Mouse (Mus musculus): ENCODE measurements around the gene Ppargc1a. TPM values are rescaled to one million over a fixed set of nuclear protein-coding genes. Genes with fewer than 3 reads are reported as not detected.
A peak's percentile ranks its signal among the peaks of the same experiment; 100 is the strongest.

Gene Ppargc1a
- polyA plus RNA-seq, 1 experiment from 2014 or later: 7.9 TPM

- WGBS: 9% methylated on average over 12 of the region's 12 CpGs
- no peak; the same call in 1 of the 2 replicates for ATAC-seq (replicated peaks)
Measured at GRCm38 (mm10) chr5:51551852-51552482, 15.6 kb downstream of the Ppargc1a start.

GRCm38 (mm10) chr5:51547442-51548035 is 20.0 kb downstream of the Ppargc1a start:
- no peaks in the 10 kb centered on the region for H3K9me3 ChIP-seq
- no peak overlapping the region for H3K4me3 ChIP-seq
- H3K36me3 ChIP-seq: no peaks in the 10 kb centered on the region
- 0 out of 2 replicates have a peak, but pooled peaks have one; percentile 21 for ATAC-seq (replicated peaks)
- WGBS: 24% methylated on average over 6 of the region's 6 CpGs
- peaks cover 14% of the 10 kb centered on the region for H3K4me1 ChIP-seq
- H3K27me3 ChIP-seq: no peaks in the 10 kb centered on the region
- no peak overlapping the region for H3K9ac ChIP-seq (replicated peaks)
- H3K27ac ChIP-seq (replicated peaks): no peak overlapping the region
- H3K4me2 ChIP-seq (replicated peaks): no peak overlapping the region

More at GRCm38 (mm10) chr5:51551852-51552482, 15.6 kb downstream of the Ppargc1a start:
- Histone ChIP-seq H3K4me2 (replicated peaks) (peak overlapping the region; percentile 73), H3K27ac (replicated peaks) (peak overlapping the region; percentile 72), H3K27me3 (no peaks in the 10 kb centered on the region), H3K36me3 (no peaks in the 10 kb centered on the region), H3K4me1 (peaks cover 27% of the 10 kb centered on the region), H3K9me3 (no peaks in the 10 kb centered on the region), H3K9ac (replicated peaks) (peak overlapping the region; percentile 40), H3K4me3 (peak overlapping the region; percentile 46)

- H3K4me2 ChIP-seq (replicated peaks): no peak overlapping the region
- H3K36me3 ChIP-seq: no peaks in the 10 kb centered on the region
- H3K27ac ChIP-seq (replicated peaks): no peak overlapping the region
- H3K9me3 ChIP-seq: no peaks in the 10 kb centered on the region
- no peaks in the 10 kb centered on the region for H3K27me3 ChIP-seq
- H3K4me3 ChIP-seq: no peak overlapping the region
- no peak overlapping the region for H3K9ac ChIP-seq (replicated peaks)
- peaks cover 7% of the 10 kb centered on the region for H3K4me1 ChIP-seq
- ATAC-seq (replicated peaks): no peak
- WGBS: 83% methylated on average over 3 of the region's 3 CpGs
Measured at GRCm38 (mm10) chr5:51546817-51547216, 20.7 kb downstream of the Ppargc1a start.

GRCm38 (mm10) chr5:51545133-51546049 is 22.1 kb downstream of the Ppargc1a start:
- Histone ChIP-seq H3K27ac (replicated peaks) (no peak overlapping the region), H3K36me3 (no peaks in the 10 kb centered on the region), H3K27me3 (no peaks in the 10 kb centered on the region), H3K9ac (replicated peaks) (no peak overlapping the region), H3K4me1 (peaks cover 3% of the 10 kb centered on the region; the same call in 1 of the 2 replicates), H3K4me2 (replicated peaks) (no peak overlapping the region), H3K4me3 (no peak overlapping the region), H3K9me3 (no peaks in the 10 kb centered on the region)
- ATAC-seq (replicated peaks): no peak
- 80% methylated on average over 7 of the region's 7 CpGs for WGBS

- Histone ChIP-seq H3K27me3 (no peaks in the 10 kb centered on the region), H3K9me3 (no peaks in the 10 kb centered on the region), H3K4me1 (peaks cover 3% of the 10 kb centered on the region; the same call in 1 of the 2 replicates), H3K4me2 (replicated peaks) (no peak overlapping the region), H3K4me3 (no peak overlapping the region), H3K27ac (replicated peaks) (no peak overlapping the region), H3K36me3 (no peaks in the 10 kb centered on the region), H3K9ac (replicated peaks) (no peak overlapping the region)
- WGBS: 29% methylated on average over 8 of the region's 8 CpGs
- no peak for ATAC-seq (replicated peaks)
Measured at GRCm38 (mm10) chr5:51544141-51544735, 23.3 kb downstream of the Ppargc1a start.

- Histone ChIP-seq H3K27me3 (no peaks in the 10 kb centered on the region), H3K27ac (replicated peaks) (no peak overlapping the region), H3K36me3 (no peaks in the 10 kb centered on the region), H3K4me2 (replicated peaks) (no peak overlapping the region), H3K9me3 (no peaks in the 10 kb centered on the region), H3K4me3 (no peak overlapping the region), H3K4me1 (no peaks in the 10 kb centered on the region), H3K9ac (replicated peaks) (no peak overlapping the region)
- ATAC-seq (replicated peaks): no peak
- WGBS: 95% methylated on average over 3 of the region's 3 CpGs
Measured at GRCm38 (mm10) chr5:51541557-51541956, 26.0 kb downstream of the Ppargc1a start.

GRCm38 (mm10) chr5:51540816-51541215 is 26.7 kb downstream of the Ppargc1a start:
- no peak for ATAC-seq (replicated peaks)
- H3K9me3 ChIP-seq: no peaks in the 10 kb centered on the region
- H3K4me3 ChIP-seq: no peak overlapping the region
- no peaks in the 10 kb centered on the region for H3K36me3 ChIP-seq
- H3K27ac ChIP-seq (replicated peaks): no peak overlapping the region
- no peak overlapping the region for H3K4me2 ChIP-seq (replicated peaks)
- no peak overlapping the region for H3K9ac ChIP-seq (replicated peaks)
- no peaks in the 10 kb centered on the region for H3K27me3 ChIP-seq
- WGBS: 82% methylated on average over 4 of the region's 4 CpGs
- no peaks in the 10 kb centered on the region for H3K4me1 ChIP-seq

- Histone ChIP-seq H3K27me3 (no peaks in the 10 kb centered on the region), H3K27ac (replicated peaks) (no peak overlapping the region), H3K9ac (replicated peaks) (no peak overlapping the region), H3K9me3 (no peaks in the 10 kb centered on the region), H3K4me3 (no peak overlapping the region), H3K4me1 (no peaks in the 10 kb centered on the region), H3K4me2 (replicated peaks) (no peak overlapping the region), H3K36me3 (no peaks in the 10 kb centered on the region)
- no peak for ATAC-seq (replicated peaks)
Measured at GRCm38 (mm10) chr5:51539563-51539962, 28.0 kb downstream of the Ppargc1a start.

- Histone ChIP-seq H3K36me3 (no peaks in the 10 kb centered on the region), H3K9me3 (no peaks in the 10 kb centered on the region), H3K27ac (replicated peaks) (no peak overlapping the region), H3K9ac (replicated peaks) (no peak overlapping the region), H3K4me2 (replicated peaks) (no peak overlapping the region), H3K4me1 (no peaks in the 10 kb centered on the region), H3K27me3 (no peaks in the 10 kb centered on the region), H3K4me3 (no peak overlapping the region)
- no peak for ATAC-seq (replicated peaks)
- WGBS: 56% methylated on average over 6 of the region's 6 CpGs
Measured at GRCm38 (mm10) chr5:51538319-51538718, 29.2 kb downstream of the Ppargc1a start.

- H3K4me3 ChIP-seq: no peak overlapping the region
- H3K4me1 ChIP-seq: no peaks in the 10 kb centered on the region
- no peak overlapping the region for H3K27ac ChIP-seq (replicated peaks)
- no peaks in the 10 kb centered on the region for H3K9me3 ChIP-seq
- no peak for ATAC-seq (replicated peaks)
- no peak overlapping the region for H3K9ac ChIP-seq (replicated peaks)
- no peaks in the 10 kb centered on the region for H3K36me3 ChIP-seq
- H3K27me3 ChIP-seq: no peaks in the 10 kb centered on the region
- H3K4me2 ChIP-seq (replicated peaks): no peak overlapping the region
Measured at GRCm38 (mm10) chr5:51537646-51538030, 29.9 kb downstream of the Ppargc1a start.

GRCm38 (mm10) chr5:51537009-51537645 is 30.4 kb downstream of the Ppargc1a start:
- Histone ChIP-seq H3K27me3 (no peaks in the 10 kb centered on the region), H3K4me2 (replicated peaks) (no peak overlapping the region), H3K36me3 (no peaks in the 10 kb centered on the region), H3K27ac (replicated peaks) (no peak overlapping the region), H3K4me3 (no peak overlapping the region), H3K9ac (replicated peaks) (no peak overlapping the region), H3K9me3 (no peaks in the 10 kb centered on the region), H3K4me1 (no peaks in the 10 kb centered on the region)
- WGBS: 68% methylated on average over 7 of the region's 7 CpGs
- ATAC-seq (replicated peaks): no peak
